Mouse (Mus musculus): ENCODE measurements around the gene Plcl2. TPM values are rescaled to one million over a fixed set of nuclear protein-coding genes. Genes with fewer than 3 reads are reported as not detected.
"Not testable (repeated sequence)": the region's sequence is repeated elsewhere in the genome, so short reads cannot be mapped to it uniquely, and the experiment has no call there.

Plcl2 gene
- polyA plus RNA-seq, 1 experiment from 2014 or later, result 2.4 TPM

DNA sequence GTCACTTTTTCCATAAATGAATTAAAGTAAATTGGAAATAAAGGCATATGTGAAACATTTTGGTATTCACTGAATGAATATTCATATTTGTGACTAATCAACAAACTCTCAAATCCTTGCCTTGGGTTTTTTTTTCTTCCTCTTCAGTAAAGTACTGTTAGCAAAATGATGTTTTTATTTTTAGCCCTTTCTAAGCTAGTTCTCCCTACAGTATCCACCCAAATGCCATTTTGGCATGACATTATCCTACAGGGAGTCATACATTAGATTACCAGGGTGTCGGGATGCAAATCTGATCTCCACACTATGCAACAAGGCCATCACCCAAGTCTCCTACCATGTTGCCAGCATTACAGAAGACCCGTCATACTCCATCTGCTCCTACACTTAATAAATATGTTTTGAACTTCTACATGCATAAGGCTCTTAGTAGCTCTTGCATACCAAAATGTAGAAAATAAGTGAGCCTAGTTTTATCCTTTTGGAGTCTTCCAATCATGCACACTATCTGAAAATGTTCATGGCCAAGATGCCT lies 131.9 kb downstream of the Plcl2 start:
- no peak overlapping the region for H3K9ac ChIP-seq
- H3K4me3 ChIP-seq, result no peak overlapping the region
- ATAC-seq, result no peak
- WGBS (ENCODE audit: insufficient replicate concordance), result 87% methylated on average over 2 of the region's 2 CpGs
- no peaks in the 10 kb centered on the region for H3K27me3 ChIP-seq (replicated peaks)
- no peak overlapping the region for H3K27ac ChIP-seq
- no peaks in the 10 kb centered on the region for H3K36me3 ChIP-seq
- no peak overlapping the region for H3K4me2 ChIP-seq
- H3K9me3 ChIP-seq (replicated peaks), result no peaks in the 10 kb centered on the region
- H3K4me1 ChIP-seq, result no peaks in the 10 kb centered on the region

GRCm38 (mm10) chr17:50641879-50642278 lies 132.7 kb downstream of the Plcl2 start:
- ATAC-seq, result no peak
- no peak overlapping the region for H3K27ac ChIP-seq
- no peaks in the 10 kb centered on the region for H3K9me3 ChIP-seq (replicated peaks)
- no peak overlapping the region for H3K4me2 ChIP-seq
- no peaks in the 10 kb centered on the region for H3K4me1 ChIP-seq
- WGBS (ENCODE audit: insufficient replicate concordance), result 86% methylated on average over 1 of the region's 1 CpGs
- no peak overlapping the region for H3K9ac ChIP-seq
- no peaks in the 10 kb centered on the region for H3K36me3 ChIP-seq
- no peak overlapping the region for H3K4me3 ChIP-seq
- no peaks in the 10 kb centered on the region for H3K27me3 ChIP-seq (replicated peaks)

- 49% methylated on average over 6 of the region's 6 CpGs for WGBS (ENCODE audit: insufficient replicate concordance)
- no peak for ATAC-seq
Observed at GRCm38 (mm10) chr17:50643356-50643755, 134.2 kb downstream of the Plcl2 start.

GRCm38 (mm10) chr17:50643989-50644388 lies 134.8 kb downstream of the Plcl2 start:
- H3K4me2 ChIP-seq, result no peak overlapping the region
- WGBS (ENCODE audit: insufficient replicate concordance), result 50% methylated on average over 6 of the region's 6 CpGs
- H3K9me3 ChIP-seq (replicated peaks), result peaks cover 16% of the 10 kb centered on the region
- no peak for ATAC-seq
- H3K36me3 ChIP-seq, result peaks cover 14% of the 10 kb centered on the region
- H3K4me1 ChIP-seq, result no peaks in the 10 kb centered on the region
- no peaks in the 10 kb centered on the region for H3K27me3 ChIP-seq (replicated peaks)
- H3K9ac ChIP-seq, result no peak overlapping the region
- H3K4me3 ChIP-seq, result no peak overlapping the region
- no peak overlapping the region for H3K27ac ChIP-seq

More at GRCm38 (mm10) chr17:50643356-50643755, 134.2 kb downstream of the Plcl2 start:
- H3K9me3 ChIP-seq (replicated peaks), result peaks cover 10% of the 10 kb centered on the region
- no peaks in the 10 kb centered on the region for H3K4me1 ChIP-seq
- H3K9ac ChIP-seq, result no peak overlapping the region
- H3K36me3 ChIP-seq, result peaks cover 9% of the 10 kb centered on the region
- no peaks in the 10 kb centered on the region for H3K27me3 ChIP-seq (replicated peaks)
- H3K27ac ChIP-seq, result no peak overlapping the region
- no peak overlapping the region for H3K4me3 ChIP-seq
- no peak overlapping the region for H3K4me2 ChIP-seq

GRCm38 (mm10) chr17:50648141-50648540 lies 138.9 kb downstream of the Plcl2 start:
- Histone ChIP-seq H3K9me3 (replicated peaks) (peaks cover 16% of the 10 kb centered on the region), H3K36me3 (peaks cover 15% of the 10 kb centered on the region)
- H3K27me3 ChIP-seq (replicated peaks); H3K4me2 ChIP-seq; ATAC-seq; H3K4me3 ChIP-seq; H3K27ac ChIP-seq; H3K4me1 ChIP-seq; H3K9ac ChIP-seq: not testable (repeated sequence)
- WGBS (ENCODE audit: insufficient replicate concordance), result 75% methylated on average over 4 of the region's 4 CpGs

GRCm38 (mm10) chr17:50648757-50649419 lies 139.7 kb downstream of the Plcl2 start:
- H3K27me3 ChIP-seq (replicated peaks), result no peaks in the 10 kb centered on the region
- peaks cover 16% of the 10 kb centered on the region for H3K9me3 ChIP-seq (replicated peaks)
- peaks cover 15% of the 10 kb centered on the region for H3K36me3 ChIP-seq
- WGBS (ENCODE audit: insufficient replicate concordance), result 75% methylated on average over 6 of the region's 6 CpGs
- H3K9ac ChIP-seq, result no peak overlapping the region
- no peak overlapping the region for H3K4me2 ChIP-seq
- no peak overlapping the region for H3K27ac ChIP-seq
- no peak for ATAC-seq
- H3K4me1 ChIP-seq, result no peaks in the 10 kb centered on the region
- no peak overlapping the region for H3K4me3 ChIP-seq

- ATAC-seq, result no peak
- no peak overlapping the region for H3K4me2 ChIP-seq
- H3K36me3 ChIP-seq, result peaks cover 15% of the 10 kb centered on the region
- 87% methylated on average over 14 of the region's 14 CpGs for WGBS (ENCODE audit: insufficient replicate concordance)
- H3K4me3 ChIP-seq, result no peak overlapping the region
- H3K27ac ChIP-seq, result no peak overlapping the region
- peaks cover 16% of the 10 kb centered on the region for H3K9me3 ChIP-seq (replicated peaks)
- H3K27me3 ChIP-seq (replicated peaks), result no peaks in the 10 kb centered on the region
- no peaks in the 10 kb centered on the region for H3K4me1 ChIP-seq
- no peak overlapping the region for H3K9ac ChIP-seq
Observed at GRCm38 (mm10) chr17:50650535-50651223, 141.5 kb downstream of the Plcl2 start.

- no peak for ATAC-seq
- no peaks in the 10 kb centered on the region for H3K4me1 ChIP-seq
- no peaks in the 10 kb centered on the region for H3K36me3 ChIP-seq
- no peak overlapping the region for H3K4me2 ChIP-seq
- H3K27ac ChIP-seq, result no peak overlapping the region
- H3K9ac ChIP-seq, result no peak overlapping the region
- no peak overlapping the region for H3K4me3 ChIP-seq
- WGBS (ENCODE audit: insufficient replicate concordance), result 57% methylated on average over 5 of the region's 5 CpGs
- H3K9me3 ChIP-seq (replicated peaks), result no peaks in the 10 kb centered on the region
- H3K27me3 ChIP-seq (replicated peaks), result 0 out of 2 replicates have a peak, but pooled peaks cover 3% of the 10 kb centered on the region
Observed at GRCm38 (mm10) chr17:50654741-50655415, 145.7 kb downstream of the Plcl2 start.

DNA sequence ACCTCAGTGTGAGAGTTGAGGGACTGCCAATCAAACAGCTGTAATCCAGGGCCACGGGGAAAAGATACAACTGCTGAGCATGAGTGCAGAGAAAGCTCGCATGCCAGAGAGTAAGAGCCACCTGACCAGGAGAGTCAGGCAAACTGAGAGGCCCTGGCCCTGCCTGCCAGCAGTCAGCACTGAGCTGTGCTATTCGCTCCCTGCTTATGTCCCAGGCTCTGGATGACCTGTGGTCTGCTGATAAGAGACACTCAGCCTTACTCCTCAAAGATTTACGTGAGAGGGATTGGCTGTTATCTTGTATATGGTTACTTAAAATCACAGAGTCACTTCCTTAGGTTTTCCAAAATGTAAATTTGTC lies 146.2 kb downstream of the Plcl2 start:
- H3K36me3 ChIP-seq, result no peaks in the 10 kb centered on the region
- no peaks in the 10 kb centered on the region for H3K9me3 ChIP-seq (replicated peaks)
- peak; percentile 52; the same call in 1 of the 2 replicates for ATAC-seq
- 0 out of 2 replicates have a peak, but pooled peaks cover 3% of the 10 kb centered on the region for H3K27me3 ChIP-seq (replicated peaks)
- WGBS (ENCODE audit: insufficient replicate concordance), result 21% methylated on average over 4 of the region's 4 CpGs
- no peak overlapping the region for H3K4me2 ChIP-seq
- H3K4me3 ChIP-seq, result no peak overlapping the region
- H3K27ac ChIP-seq, result no peak overlapping the region
- no peaks in the 10 kb centered on the region for H3K4me1 ChIP-seq
- H3K9ac ChIP-seq, result no peak overlapping the region

DNA sequence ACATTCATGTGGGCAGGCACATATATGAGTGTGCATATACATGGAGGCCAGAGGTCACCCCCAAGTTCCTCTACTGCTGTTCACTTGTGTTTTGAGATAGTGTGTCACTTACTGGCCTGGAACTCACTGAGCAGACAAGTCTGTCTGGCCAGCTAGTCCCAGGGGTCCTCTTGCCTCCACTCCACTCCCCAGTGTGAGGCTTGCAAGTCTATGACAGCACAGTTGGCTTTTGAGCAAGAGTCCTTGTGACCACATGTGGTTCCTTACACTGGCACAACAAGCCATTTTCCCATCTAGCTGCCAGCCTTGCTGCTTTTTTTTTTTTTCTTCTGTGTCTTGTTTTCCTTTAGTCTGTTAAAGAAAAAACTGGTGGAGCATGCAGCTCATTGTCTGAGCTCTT lies 148.1 kb downstream of the Plcl2 start:
- no peak for ATAC-seq
- Histone ChIP-seq H3K27me3 (replicated peaks) (0 out of 2 replicates have a peak, but pooled peaks cover 3% of the 10 kb centered on the region), H3K36me3 (no peaks in the 10 kb centered on the region)

DNA sequence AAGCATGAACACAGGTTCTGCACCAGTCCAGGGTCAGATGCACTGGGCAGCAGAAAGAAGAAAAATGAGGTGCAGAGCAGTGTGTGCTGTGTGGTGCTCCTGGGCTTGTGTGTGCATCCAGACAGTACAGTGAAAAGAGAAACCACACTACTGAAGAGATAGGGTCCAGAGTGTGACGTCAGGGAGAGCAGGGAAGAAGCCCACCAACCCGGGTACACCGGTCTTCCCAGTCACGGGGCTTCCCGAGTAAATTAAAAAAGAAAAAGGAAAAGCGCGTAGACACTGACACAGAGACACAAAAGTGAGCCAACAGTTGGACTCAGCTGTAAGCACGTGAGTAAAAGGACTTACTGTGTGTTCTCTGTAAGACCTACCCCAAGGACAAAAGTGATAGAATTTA lies 149.7 kb downstream of the Plcl2 start:
- Histone ChIP-seq H3K27ac (no peak overlapping the region), H3K9me3 (replicated peaks) (no peaks in the 10 kb centered on the region), H3K36me3 (no peaks in the 10 kb centered on the region), H3K4me1 (no peaks in the 10 kb centered on the region), H3K4me2 (no peak overlapping the region), H3K9ac (no peak overlapping the region), H3K4me3 (no peak overlapping the region), H3K27me3 (replicated peaks) (0 out of 2 replicates have a peak, but pooled peaks cover 3% of the 10 kb centered on the region)
- no peak for ATAC-seq
- 84% methylated on average over 8 of the region's 8 CpGs for WGBS (ENCODE audit: insufficient replicate concordance)

More for the DNA sequence above, 148.1 kb downstream of the Plcl2 start:
- no peak overlapping the region for H3K9ac ChIP-seq
- H3K9me3 ChIP-seq (replicated peaks), result no peaks in the 10 kb centered on the region
- H3K4me3 ChIP-seq, result no peak overlapping the region
- no peak overlapping the region for H3K4me2 ChIP-seq
- H3K27ac ChIP-seq, result no peak overlapping the region
- no peaks in the 10 kb centered on the region for H3K4me1 ChIP-seq

GRCm38 (mm10) chr17:50667596-50667995 lies 158.4 kb downstream of the Plcl2 start:
- H3K9me3 ChIP-seq (replicated peaks), result 0 out of 2 replicates have a peak, but pooled peaks cover 7% of the 10 kb centered on the region
- peaks cover 6% of the 10 kb centered on the region for H3K36me3 ChIP-seq
- H3K4me2 ChIP-seq, result no peak overlapping the region
- no peak overlapping the region for H3K27ac ChIP-seq
- no peak for ATAC-seq
- WGBS (ENCODE audit: insufficient replicate concordance), result 81% methylated on average over 9 of the region's 9 CpGs
- no peaks in the 10 kb centered on the region for H3K4me1 ChIP-seq
- H3K27me3 ChIP-seq (replicated peaks), result no peaks in the 10 kb centered on the region
- H3K4me3 ChIP-seq, result no peak overlapping the region
- H3K9ac ChIP-seq, result no peak overlapping the region
